Mouse (Mus musculus): ENCODE measurements around the gene Rtf2.

DNA sequence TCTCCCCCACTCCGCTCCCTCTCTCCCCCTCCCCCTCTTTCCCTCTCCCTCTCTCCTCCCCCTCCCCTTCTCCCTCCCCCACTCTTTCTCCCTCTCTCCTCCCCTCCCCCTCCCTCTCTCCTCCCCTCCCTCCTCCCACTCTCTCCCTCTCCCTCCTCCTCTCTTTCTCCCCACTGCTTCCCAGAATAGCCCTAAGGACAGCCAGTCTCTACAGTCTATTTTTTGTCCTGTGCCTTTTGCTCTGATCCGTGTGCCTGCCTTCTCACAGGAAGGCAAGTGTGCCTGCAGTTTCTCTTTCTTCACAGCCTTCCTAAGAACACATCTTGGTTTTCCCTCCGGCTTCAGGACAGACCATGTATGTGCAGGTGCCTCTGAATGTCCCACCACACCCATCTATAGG is 37.0 kb downstream of the Rtf2 start:
- TF ChIP-seq POLR2A (IDR thresholded peaks at IDR 0.05; ENCODE audit: insufficient read depth, low read depth, low read length): 0 out of 2 replicates have a peak, but pooled peaks have one; percentile 22
- no peak for TF ChIP-seq CTCF (IDR thresholded peaks at IDR 0.05)
- TF ChIP-seq EP300 (IDR thresholded peaks at IDR 0.05; ENCODE audit: insufficient read depth, low read depth, low read length): no peak
